13 mouse cellular contexts compared by ENCODE assay signal in genomic region chr10:81615486-81615885, GRCm38 (mm10). TPM values are rescaled to one million over a fixed set of nuclear protein-coding genes. Genes with fewer than 3 reads are reported as not detected.
DNase-seq lines count a peak whose midpoint lies in the region; ATAC-seq lines count a peak whose summit lies in the region.
"Had no signal": no experiment of that assay in that cellular context is flagged by ENCODE, and none has a peak within 500 bp of the region (broad histone marks: within the 10 kb centered on the region; RNA-seq: fewer than 3 reads in every experiment).

No protein-coding gene starts in this region.

- 0 out of 2 replicates have a peak, but pooled peaks have one; percentile 59 for ATAC-seq in kidney, embryonic 16.5 days (ENCODE audit: low FRiP score, low TSS enrichment)
- peak; percentile 50 for ATAC-seq in limb, embryonic 12.5 days (ENCODE audit: insufficient number of reproducible peaks, insufficient read depth, low FRiP score, low TSS enrichment, low read depth)
- no peak for ATAC-seq in forebrain, embryonic 15.5 days (replicated peaks)

- H3K36me3 ChIP-seq in kidney, embryonic 16.5 days (ENCODE audit: insufficient read depth, low read length) = no peaks in the 10 kb centered on the region
- 0 out of 2 replicates have a peak, but pooled peaks cover 2% of the 10 kb centered on the region for H3K36me3 ChIP-seq in limb, embryonic 12.5 days
- H3K36me3 ChIP-seq in forebrain, embryonic 15.5 days = no peaks in the 10 kb centered on the region
- H3K36me3 ChIP-seq: liver, embryonic 15.5 days had no signal

- H3K9me3 ChIP-seq in kidney, embryonic 16.5 days (ENCODE audit: low read length) = peaks cover 6% of the 10 kb centered on the region; the same call in 1 of the 2 replicates
- no peaks in the 10 kb centered on the region for H3K9me3 ChIP-seq in limb, embryonic 12.5 days
- H3K9me3 ChIP-seq in forebrain, embryonic 15.5 days = no peaks in the 10 kb centered on the region
- H3K9me3 ChIP-seq: liver, embryonic 15.5 days had no signal

- no peak for DNase-seq in kidney, adult 18-20 months
- peak; percentile 93 for DNase-seq in ES-CJ7 (ENCODE audit: low read depth, low spot score)
- peak; percentile 53 for DNase-seq in embryo, embryonic 11 days
- DNase-seq in urinary bladder, postnatal 14 days (ENCODE audit: low spot score) = no peak
- DNase-seq in right cerebral cortex, postnatal 4 days = no peak
- DNase-seq: cerebellum, adult 11-12 months; kidney, adult 9 months had no signal

- H3K27me3 ChIP-seq in kidney, embryonic 16.5 days (ENCODE audit: insufficient read depth, low read length) = no peaks in the 10 kb centered on the region
- no peaks in the 10 kb centered on the region for H3K27me3 ChIP-seq in limb, embryonic 12.5 days
- H3K27me3 ChIP-seq in forebrain, embryonic 15.5 days = no peaks in the 10 kb centered on the region
- H3K27me3 ChIP-seq: liver, embryonic 15.5 days had no signal

- no peaks in the 10 kb centered on the region; the same call in 1 of the 2 replicates for H3K4me1 ChIP-seq in kidney, embryonic 16.5 days (ENCODE audit: insufficient read depth, low read length)
- peaks cover 14% of the 10 kb centered on the region for H3K4me1 ChIP-seq in limb, embryonic 12.5 days (replicated peaks)
- H3K4me1 ChIP-seq in forebrain, embryonic 15.5 days = no peaks in the 10 kb centered on the region
- H3K4me1 ChIP-seq: liver, embryonic 15.5 days had no signal

- H3K27ac ChIP-seq in kidney, embryonic 16.5 days (ENCODE audit: low read length) = no peak overlapping the region
- peak overlapping the region; percentile 72 for H3K27ac ChIP-seq in limb, embryonic 12.5 days
- H3K27ac ChIP-seq in forebrain, embryonic 15.5 days (replicated peaks) = no peak overlapping the region
- H3K27ac ChIP-seq: left cerebral cortex, adult 2 months; liver, embryonic 15.5 days; macrophage had no signal

- 28% methylated on average over 6 of the region's 6 CpGs for WGBS in kidney, embryonic 16.5 days
- WGBS in limb, embryonic 12.5 days = 22% methylated on average over 6 of the region's 6 CpGs
- 65% methylated on average over 6 of the region's 6 CpGs for WGBS in forebrain, embryonic 15.5 days

- H3K4me2 ChIP-seq in kidney, embryonic 16.5 days (replicated peaks; ENCODE audit: low read depth, low read length) = no peak overlapping the region
- peak overlapping the region; percentile 17 for H3K4me2 ChIP-seq in limb, embryonic 12.5 days
- no peak overlapping the region for H3K4me2 ChIP-seq in forebrain, embryonic 15.5 days (replicated peaks)
- H3K4me2 ChIP-seq: liver, embryonic 15.5 days had no signal

- H3K4me3 ChIP-seq in kidney, embryonic 16.5 days (ENCODE audit: low read length) = no peak overlapping the region
- no peak overlapping the region for H3K4me3 ChIP-seq in limb, embryonic 12.5 days (replicated peaks)
- no peak overlapping the region for H3K4me3 ChIP-seq in forebrain, embryonic 15.5 days
- H3K4me3 ChIP-seq: left cerebral cortex, adult 2 months; liver, embryonic 15.5 days had no signal

- H3K9ac ChIP-seq in kidney, embryonic 16.5 days (replicated peaks; ENCODE audit: low read length) = no peak overlapping the region
- no peak overlapping the region for H3K9ac ChIP-seq in limb, embryonic 12.5 days (replicated peaks)
- H3K9ac ChIP-seq in forebrain, embryonic 15.5 days (replicated peaks) = no peak overlapping the region
- H3K9ac ChIP-seq: liver, embryonic 15.5 days had no signal

RNA-seq across cellular contexts. Expression of gene BC025920, which starts 9.4 kb away (rescaled TPM):
- 0.66 and 0.82 TPM in 2 replicates for polyA plus RNA-seq in kidney, embryonic 16.5 days (2015; fragmentation: Nextera tagmentation; extraction: Ambion mirVana)
- polyA plus RNA-seq in limb, embryonic 12.5 days (2016; fragmentation: Nextera tagmentation; extraction: Ambion mirVana) = 2.0 and 2.2 TPM in 2 replicates
- 3.0 and 3.1 TPM in 2 replicates for polyA plus RNA-seq in forebrain, embryonic 15.5 days (2015; fragmentation: Nextera tagmentation; extraction: Ambion mirVana)

RNA-seq across cellular contexts. Expression of gene Sirt6, which starts 12.1 kb away (rescaled TPM):
- polyA plus RNA-seq in kidney, embryonic 16.5 days (2015; fragmentation: Nextera tagmentation; extraction: Ambion mirVana) = 41.8 and 48.4 TPM in 2 replicates
- polyA plus RNA-seq in limb, embryonic 12.5 days (2016; fragmentation: Nextera tagmentation; extraction: Ambion mirVana) = 55.8 and 57.5 TPM in 2 replicates
- 56.5 and 56.7 TPM in 2 replicates for polyA plus RNA-seq in forebrain, embryonic 15.5 days (2015; fragmentation: Nextera tagmentation; extraction: Ambion mirVana)

RNA-seq across cellular contexts. Expression of gene Ankrd24, which starts 12.9 kb away (rescaled TPM):
- polyA plus RNA-seq in kidney, embryonic 16.5 days (2015; fragmentation: Nextera tagmentation; extraction: Ambion mirVana) = 16.0 and 17.6 TPM in 2 replicates
- 10.1 and 10.4 TPM in 2 replicates for polyA plus RNA-seq in limb, embryonic 12.5 days (2016; fragmentation: Nextera tagmentation; extraction: Ambion mirVana)
- polyA plus RNA-seq in forebrain, embryonic 15.5 days (2015; fragmentation: Nextera tagmentation; extraction: Ambion mirVana) = 11.5 and 12.6 TPM in 2 replicates

RNA-seq across cellular contexts. Expression of gene Tle6, which starts 14.6 kb away (rescaled TPM):
- polyA plus RNA-seq in kidney, embryonic 16.5 days (2015; fragmentation: Nextera tagmentation; extraction: Ambion mirVana) = 18.5 and 22.8 TPM in 2 replicates
- 15.2 TPM in 2 replicates for polyA plus RNA-seq in limb, embryonic 12.5 days (2016; fragmentation: Nextera tagmentation; extraction: Ambion mirVana)
- polyA plus RNA-seq in forebrain, embryonic 15.5 days (2015; fragmentation: Nextera tagmentation; extraction: Ambion mirVana) = 3.0 and 4.2 TPM in 2 replicates

RNA-seq across cellular contexts. Expression of gene Gm10778, which starts 33.4 kb away (rescaled TPM):
- 5.6 and 6.3 TPM in 2 replicates for polyA plus RNA-seq in kidney, embryonic 16.5 days (2015; fragmentation: Nextera tagmentation; extraction: Ambion mirVana)
- 4.9 and 5.1 TPM in 2 replicates for polyA plus RNA-seq in limb, embryonic 12.5 days (2016; fragmentation: Nextera tagmentation; extraction: Ambion mirVana)
- polyA plus RNA-seq in forebrain, embryonic 15.5 days (2015; fragmentation: Nextera tagmentation; extraction: Ambion mirVana) = 6.3 and 6.9 TPM in 2 replicates

Comparison
In these comparisons a context has a peak if more than half of its experiments do, and no peak if none do; other contexts are left out.
1. DNase-seq: peak in ES-CJ7 (single experiment) and embryo, embryonic 11 days (single experiment); none in kidney, adult 18-20 months (single experiment), urinary bladder, postnatal 14 days (single experiment) and right cerebral cortex, postnatal 4 days (single experiment).